Mouse (Mus musculus): ENCODE measurements around the gene Psmb5.

DNA sequence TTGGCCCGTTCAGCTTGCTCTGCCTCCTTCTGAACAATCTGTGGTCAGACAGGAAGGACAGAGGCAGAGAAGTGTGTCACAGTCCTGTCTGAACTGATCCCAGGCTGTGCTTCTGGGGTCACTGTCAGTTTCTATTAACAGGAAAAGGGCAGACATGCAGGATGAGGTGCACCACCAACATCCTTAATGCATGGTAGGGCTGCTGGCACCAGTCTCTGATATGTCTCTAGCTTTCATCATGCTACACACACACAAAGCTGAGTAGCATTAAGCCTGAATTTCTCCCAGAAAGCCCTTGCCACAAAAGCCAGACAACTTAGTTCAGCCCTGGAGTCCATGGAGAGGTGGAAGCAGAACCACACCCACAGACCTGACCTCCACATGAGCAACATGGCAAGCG, 25.2 kb upstream of the Psmb5 start:
- TF ChIP-seq CTCF (IDR thresholded peaks at IDR 0.05; ENCODE audit: low read depth) = no peak
- no peak for TF ChIP-seq EP300 (IDR thresholded peaks at IDR 0.05; ENCODE audit: low read depth)
